Mouse (Mus musculus): ENCODE measurements around the gene E2f8.
A peak's percentile ranks its signal among the peaks of the same experiment; 100 is the strongest.

DNA sequence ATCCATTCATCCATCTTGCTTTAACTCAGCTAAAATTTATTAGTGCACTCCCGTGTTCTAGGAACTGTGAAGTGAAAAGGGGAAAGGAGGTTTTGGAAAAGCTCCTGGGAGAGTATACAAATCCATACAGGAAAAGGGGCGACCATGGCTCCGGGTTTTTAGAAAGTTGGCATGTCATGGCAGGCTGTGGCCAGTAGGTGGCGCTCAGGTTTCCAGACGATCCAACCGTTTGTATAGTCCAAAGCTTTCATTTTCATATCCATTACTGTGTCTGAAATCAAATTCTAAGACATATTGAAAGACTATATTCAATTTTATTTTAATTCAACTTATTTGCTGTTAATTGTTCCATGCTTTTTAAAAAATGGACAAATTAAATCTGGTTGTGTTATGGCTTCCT lies 12.8 kb upstream of the E2f8 start:
- peak; percentile 92; the same call in 1 of the 2 replicates for TF ChIP-seq CTCF (IDR thresholded peaks at IDR 0.05; ENCODE audit: extremely low read depth, insufficient read length, insufficient replicate concordance, low read depth, low read length)
- no peak for TF ChIP-seq POLR2A (IDR thresholded peaks at IDR 0.05; ENCODE audit: low read depth, low read length)
